Mouse (Mus musculus) heart, embryonic 13.5 days (tissue): Measurements from ENCODE around the gene Ptprg. TPM values are rescaled to one million over a fixed set of nuclear protein-coding genes. Genes with fewer than 3 reads are reported as not detected.

Source experiments
- ATAC-seq: fragments of 200-750 bp; cut with Nextera tagmentation; 2 replicates; pipeline ENCODE4 v1.8.0; 2017; ENCODE audit warnings: moderate TSS enrichment; ENCODE audit not compliant: insufficient number of reproducible peaks, low FRiP score, low TSS enrichment; ENCODE audit errors: extremely low read depth
- H3K27ac ChIP-seq: fragments of 300-500 bp; sonication (generic); replicated peaks from 2 replicates; pipeline ENCODE4 v1.5.1; 2015; ENCODE audit warnings: moderate library complexity, mild to moderate bottlenecking, inconsistent platforms
- H3K27me3 ChIP-seq: fragments of 300-500 bp; sonication (generic); replicated peaks from 2 replicates; pipeline ENCODE4 v1.6.1; 2015; ENCODE audit warnings: mild to moderate bottlenecking, inconsistent platforms
- H3K36me3 ChIP-seq: fragments of 300-500 bp; sonication (generic); 2 replicates; pipeline ENCODE4 v1.6.1; 2015; ENCODE audit warnings: mild to moderate bottlenecking, inconsistent platforms
- H3K4me1 ChIP-seq: fragments of 300-500 bp; sonication (generic); 2 replicates; pipeline ENCODE4 v1.6.1; 2015; ENCODE audit warnings: inconsistent platforms
- H3K4me2 ChIP-seq: fragments of 300-500 bp; sonication (generic); 2 replicates; pipeline ENCODE4 v1.6.1; 2015; ENCODE audit warnings: inconsistent platforms, mild to moderate bottlenecking, moderate library complexity
- H3K4me3 ChIP-seq: fragments of 300-500 bp; sonication (generic); 2 replicates; pipeline ENCODE4 v1.5.1; 2015; ENCODE audit warnings: moderate library complexity, mild to moderate bottlenecking, inconsistent platforms
- H3K9ac ChIP-seq: fragments of 300-500 bp; sonication (generic); 2 replicates; pipeline ENCODE4 v1.6.1; 2015; ENCODE audit warnings: inconsistent platforms, mild to moderate bottlenecking, moderate library complexity
- H3K9me3 ChIP-seq: fragments of 300-500 bp; sonication (generic); 2 replicates; pipeline ENCODE4 v1.6.1; 2016; ENCODE audit warnings: inconsistent platforms
- WGBS: fragments of 180-500 bp; shearing (Covaris S2); methylation state at CpG from one replicate; pipeline ENCODE4 v1.1.7; 2015; ENCODE audit warnings: mixed read lengths; 5-methylcytosine and 5-hydroxymethylcytosine counted together
- polyA plus RNA-seq: library from polyadenylated mRNA; unstranded; fragments of >200 nt; fragmentation: Nextera tagmentation; extraction: Ambion mirVana; gene quantifications from 2 replicates; pipeline ENCODE4 v1.2.1, GENCODE M21; 2015

Ptprg gene
- polyA plus RNA-seq, 1 experiment from 2014 or later: 18.3 TPM

GRCm38 (mm10) chr14:11865872-11866271, 312.5 kb downstream of the Ptprg start:
- Histone ChIP-seq H3K9me3 (no peaks in the 10 kb centered on the region), H3K4me1 (peaks cover 49% of the 10 kb centered on the region), H3K27me3 (no peaks in the 10 kb centered on the region), H3K4me3 (no peak overlapping the region), H3K4me2 (no peak overlapping the region), H3K27ac (no peak overlapping the region), H3K9ac (no peak overlapping the region), H3K36me3 (no peaks in the 10 kb centered on the region)
- no peak for ATAC-seq
- 71% methylated on average over 6 of the region's 6 CpGs for WGBS

GRCm38 (mm10) chr14:11866416-11866815, 313.1 kb downstream of the Ptprg start:
- no peak for ATAC-seq
- Histone ChIP-seq H3K4me2 (no peak overlapping the region), H3K9ac (no peak overlapping the region), H3K4me1 (peaks cover 55% of the 10 kb centered on the region), H3K4me3 (no peak overlapping the region), H3K9me3 (no peaks in the 10 kb centered on the region), H3K27me3 (no peaks in the 10 kb centered on the region), H3K36me3 (no peaks in the 10 kb centered on the region), H3K27ac (no peak overlapping the region)
- whole genome bisulfite sequencing: 72% methylated on average over 7 of the region's 7 CpGs

GRCm38 (mm10) chr14:11868636-11869035, 315.3 kb downstream of the Ptprg start:
- H3K9ac ChIP-seq: no peak overlapping the region
- no peaks in the 10 kb centered on the region for H3K36me3 ChIP-seq
- H3K27me3 ChIP-seq: no peaks in the 10 kb centered on the region
- H3K4me3 ChIP-seq: no peak overlapping the region
- no peak overlapping the region for H3K4me2 ChIP-seq
- no peaks in the 10 kb centered on the region for H3K9me3 ChIP-seq
- H3K4me1 ChIP-seq: peaks cover 56% of the 10 kb centered on the region
- WGBS: 47% methylated on average over 6 of the region's 6 CpGs
- ATAC-seq: no peak
- H3K27ac ChIP-seq: no peak overlapping the region

- no peak for ATAC-seq
- H3K9me3 ChIP-seq: no peaks in the 10 kb centered on the region
- 52% methylated on average over 8 of the region's 8 CpGs for WGBS
- H3K27ac ChIP-seq: no peak overlapping the region
- no peak overlapping the region for H3K4me2 ChIP-seq
- no peak overlapping the region for H3K9ac ChIP-seq
- no peaks in the 10 kb centered on the region for H3K27me3 ChIP-seq
- H3K4me3 ChIP-seq: no peak overlapping the region
- peaks cover 56% of the 10 kb centered on the region for H3K4me1 ChIP-seq
- H3K36me3 ChIP-seq: no peaks in the 10 kb centered on the region
Measured at GRCm38 (mm10) chr14:11871752-11872344, 318.5 kb downstream of the Ptprg start.

- 0 out of 2 replicates have a peak, but pooled peaks have one; percentile 19 for ATAC-seq
- peaks cover 52% of the 10 kb centered on the region for H3K4me1 ChIP-seq
- no peaks in the 10 kb centered on the region for H3K36me3 ChIP-seq
- H3K4me3 ChIP-seq: no peak overlapping the region
- H3K27ac ChIP-seq: 0 out of 2 replicates have a peak overlapping the region, but pooled peaks have one; percentile 56
- no peaks in the 10 kb centered on the region for H3K9me3 ChIP-seq
- no peak overlapping the region for H3K4me2 ChIP-seq
- WGBS: 45% methylated on average over 6 of the region's 6 CpGs
- H3K27me3 ChIP-seq: no peaks in the 10 kb centered on the region
- H3K9ac ChIP-seq: no peak overlapping the region
Measured at GRCm38 (mm10) chr14:11874266-11874665, 320.9 kb downstream of the Ptprg start.

GRCm38 (mm10) chr14:11874960-11875889, 321.9 kb downstream of the Ptprg start:
- peaks cover 61% of the 10 kb centered on the region for H3K4me1 ChIP-seq
- peak overlapping the region; percentile 56; the same call in 1 of the 2 replicates for H3K27ac ChIP-seq
- no peak overlapping the region for H3K4me3 ChIP-seq
- ATAC-seq: no peak
- H3K9me3 ChIP-seq: no peaks in the 10 kb centered on the region
- WGBS: 76% methylated on average over 11 of the region's 11 CpGs
- H3K4me2 ChIP-seq: no peak overlapping the region
- no peak overlapping the region for H3K9ac ChIP-seq
- no peaks in the 10 kb centered on the region for H3K36me3 ChIP-seq
- H3K27me3 ChIP-seq: no peaks in the 10 kb centered on the region

GRCm38 (mm10) chr14:11881082-11881481, 327.8 kb downstream of the Ptprg start:
- peaks cover 58% of the 10 kb centered on the region for H3K4me1 ChIP-seq
- H3K27ac ChIP-seq: no peak overlapping the region

GRCm38 (mm10) chr14:11883142-11883921, 330.0 kb downstream of the Ptprg start:
- Histone ChIP-seq H3K27me3 (no peaks in the 10 kb centered on the region), H3K4me3 (no peak overlapping the region), H3K9me3 (no peaks in the 10 kb centered on the region), H3K36me3 (no peaks in the 10 kb centered on the region), H3K4me2 (peak overlapping the region; percentile 55), H3K27ac (peak overlapping the region; percentile 91), H3K9ac (peak overlapping the region; percentile 64), H3K4me1 (peaks cover 63% of the 10 kb centered on the region)
- WGBS: 15% methylated on average over 10 of the region's 10 CpGs
- ATAC-seq: no peak

More at GRCm38 (mm10) chr14:11881082-11881481, 327.8 kb downstream of the Ptprg start:
- H3K4me2 ChIP-seq: no peak overlapping the region
- 69% methylated on average over 3 of the region's 3 CpGs for WGBS
- no peaks in the 10 kb centered on the region for H3K36me3 ChIP-seq
- ATAC-seq: no peak
- H3K9ac ChIP-seq: no peak overlapping the region
- H3K4me3 ChIP-seq: no peak overlapping the region
- no peaks in the 10 kb centered on the region for H3K27me3 ChIP-seq
- H3K9me3 ChIP-seq: no peaks in the 10 kb centered on the region

GRCm38 (mm10) chr14:11883995-11884394, 330.7 kb downstream of the Ptprg start:
- Histone ChIP-seq H3K9ac (peak overlapping the region; percentile 64), H3K36me3 (no peaks in the 10 kb centered on the region), H3K27ac (peak overlapping the region; percentile 91), H3K4me2 (peak overlapping the region; percentile 55), H3K27me3 (no peaks in the 10 kb centered on the region), H3K4me3 (no peak overlapping the region), H3K4me1 (peaks cover 63% of the 10 kb centered on the region), H3K9me3 (no peaks in the 10 kb centered on the region)
- WGBS: 29% methylated on average over 5 of the region's 5 CpGs
- ATAC-seq: no peak

GRCm38 (mm10) chr14:11886417-11886816, 333.1 kb downstream of the Ptprg start:
- H3K4me2 ChIP-seq: no peak overlapping the region
- H3K27ac ChIP-seq: no peak overlapping the region
- 51% methylated on average over 3 of the region's 3 CpGs for WGBS
- no peak for ATAC-seq
- no peaks in the 10 kb centered on the region for H3K36me3 ChIP-seq
- no peaks in the 10 kb centered on the region for H3K27me3 ChIP-seq
- no peaks in the 10 kb centered on the region for H3K9me3 ChIP-seq
- no peak overlapping the region for H3K9ac ChIP-seq
- H3K4me1 ChIP-seq: peaks cover 40% of the 10 kb centered on the region
- no peak overlapping the region for H3K4me3 ChIP-seq

- H3K4me3 ChIP-seq: no peak overlapping the region
- H3K4me2 ChIP-seq: no peak overlapping the region
- H3K27me3 ChIP-seq: no peaks in the 10 kb centered on the region
- no peak overlapping the region for H3K27ac ChIP-seq
- H3K4me1 ChIP-seq: peaks cover 27% of the 10 kb centered on the region
- no peaks in the 10 kb centered on the region for H3K36me3 ChIP-seq
- WGBS: 63% methylated on average over 3 of the region's 3 CpGs
- H3K9me3 ChIP-seq: no peaks in the 10 kb centered on the region
- H3K9ac ChIP-seq: no peak overlapping the region
- ATAC-seq: no peak
Measured at GRCm38 (mm10) chr14:11890890-11891289, 337.6 kb downstream of the Ptprg start.
